In the genomic region with DNA sequence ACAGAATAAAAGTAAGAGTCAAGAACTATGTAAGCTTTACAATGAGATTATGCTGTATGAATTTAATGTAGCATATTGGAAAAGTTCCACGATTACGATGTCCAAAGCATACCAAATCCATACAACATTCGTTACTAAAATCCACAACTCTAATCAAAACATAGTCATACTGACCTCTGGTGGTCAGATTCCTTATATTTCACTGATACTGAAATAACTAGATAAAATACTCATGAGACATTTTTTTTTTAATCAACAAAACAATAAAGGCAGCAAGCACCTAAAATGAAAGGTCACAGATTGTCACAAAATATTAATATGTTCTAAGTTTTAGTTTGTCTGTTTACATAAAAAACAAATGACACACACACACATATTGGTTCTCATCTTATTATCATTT, we compare ENCODE assay signal across 8 mouse cellular contexts. TPM values are rescaled to one million over a fixed set of nuclear protein-coding genes. Genes with fewer than 3 reads are reported as not detected.
DNase-seq lines count a peak whose midpoint lies in the region; ATAC-seq and TF ChIP-seq lines count a peak whose summit lies in the region.

No protein-coding gene starts in this region.

- H3K9ac ChIP-seq in kidney, embryonic 16.5 days (replicated peaks; ENCODE audit: low read length) = no peak overlapping the region
- peak overlapping the region; percentile 87; the same call in 1 of the 2 replicates for H3K9ac ChIP-seq in liver, embryonic 13.5 days
- no peak overlapping the region for H3K9ac ChIP-seq in stomach, embryonic 15.5 days

- ATAC-seq in kidney, embryonic 16.5 days (ENCODE audit: low FRiP score, low TSS enrichment) = no peak
- no peak for ATAC-seq in liver, embryonic 13.5 days (ENCODE audit: low read depth)
- ATAC-seq in stomach, embryonic 15.5 days (ENCODE audit: insufficient read depth, low FRiP score, low read depth) = no peak

- 24% methylated on average over 3 of the region's 3 CpGs for WGBS in kidney, embryonic 16.5 days
- WGBS in liver, embryonic 13.5 days (ENCODE audit: insufficient replicate concordance) = 23% methylated on average over 3 of the region's 3 CpGs
- WGBS in stomach, embryonic 15.5 days = 16% methylated on average over 3 of the region's 3 CpGs

- H3K9me3 ChIP-seq in kidney, embryonic 16.5 days (ENCODE audit: low read length) = no peaks in the 10 kb centered on the region
- H3K9me3 ChIP-seq in liver, embryonic 13.5 days (replicated peaks) = no peaks in the 10 kb centered on the region
- no peaks in the 10 kb centered on the region for H3K9me3 ChIP-seq in stomach, embryonic 15.5 days

- DNase-seq in kidney, postnatal 10 days = no peak
- DNase-seq in MN1 (ENCODE audit: low spot score) = peak; percentile 69
- DNase-seq in liver, embryonic 13.5 days = no peak
- DNase-seq in right cerebral cortex, postnatal 4 days = no peak
- no peak for DNase-seq in gastrocnemius, postnatal 4 days (ENCODE audit: low spot score in 2 of 2)

- H3K4me3 ChIP-seq in kidney, embryonic 16.5 days (ENCODE audit: low read length) = no peak overlapping the region; the same call in 1 of the 2 replicates
- peak overlapping the region; percentile 88; the same call in 1 of the 2 replicates for H3K4me3 ChIP-seq in embryonic fibroblast, embryonic 13.5 days (ENCODE audit: insufficient read depth, low read length)
- H3K4me3 ChIP-seq in liver, embryonic 13.5 days (replicated peaks) = peak overlapping the region; percentile 73
- H3K4me3 ChIP-seq in stomach, embryonic 15.5 days (replicated peaks) = no peak overlapping the region

- H3K27ac ChIP-seq in kidney, embryonic 16.5 days (ENCODE audit: low read length) = no peak overlapping the region
- H3K27ac ChIP-seq in embryonic fibroblast, embryonic 13.5 days (ENCODE audit: insufficient read depth, low read length) = no peak overlapping the region
- no peak overlapping the region for H3K27ac ChIP-seq in liver, embryonic 13.5 days
- no peak overlapping the region for H3K27ac ChIP-seq in stomach, embryonic 15.5 days

- H3K4me1 ChIP-seq in kidney, embryonic 16.5 days (ENCODE audit: insufficient read depth, low read length) = peaks cover 10% of the 10 kb centered on the region
- no peaks in the 10 kb centered on the region for H3K4me1 ChIP-seq in embryonic fibroblast, embryonic 13.5 days (ENCODE audit: control insufficient read depth, insufficient read depth, low read length)
- peaks cover 21% of the 10 kb centered on the region for H3K4me1 ChIP-seq in liver, embryonic 13.5 days (replicated peaks)
- H3K4me1 ChIP-seq in stomach, embryonic 15.5 days = peaks cover 4% of the 10 kb centered on the region; the same call in 1 of the 2 replicates

- peak overlapping the region; percentile 89 for H3K4me2 ChIP-seq in kidney, embryonic 16.5 days (replicated peaks; ENCODE audit: low read depth, low read length)
- peak overlapping the region; percentile 89 for H3K4me2 ChIP-seq in liver, embryonic 13.5 days
- peak overlapping the region; percentile 88 for H3K4me2 ChIP-seq in stomach, embryonic 15.5 days

- TF ChIP-seq POLR2A in embryonic fibroblast, embryonic 13.5 days (IDR thresholded peaks at IDR 0.05; ENCODE audit: low read depth, low read length) = no peak

- H3K36me3 ChIP-seq in kidney, embryonic 16.5 days (ENCODE audit: insufficient read depth, low read length) = peaks cover 5% of the 10 kb centered on the region; the same call in 1 of the 2 replicates
- peaks cover 11% of the 10 kb centered on the region for H3K36me3 ChIP-seq in liver, embryonic 13.5 days
- no peaks in the 10 kb centered on the region for H3K36me3 ChIP-seq in stomach, embryonic 15.5 days

- no peaks in the 10 kb centered on the region for H3K27me3 ChIP-seq in kidney, embryonic 16.5 days (ENCODE audit: insufficient read depth, low read length)
- H3K27me3 ChIP-seq in liver, embryonic 13.5 days = no peaks in the 10 kb centered on the region
- H3K27me3 ChIP-seq in stomach, embryonic 15.5 days (replicated peaks) = no peaks in the 10 kb centered on the region

- no peak for TF ChIP-seq CTCF in embryonic fibroblast, embryonic 13.5 days (IDR thresholded peaks at IDR 0.05; ENCODE audit: borderline replicate concordance, insufficient read depth, low read length)

RNA-seq across cellular contexts. Expression of gene Ncapg, which starts 1.4 kb away (rescaled TPM):
- 53.8 and 54.0 TPM in 2 replicates for polyA plus RNA-seq in kidney, embryonic 16.5 days (2015; fragmentation: Nextera tagmentation; extraction: Ambion mirVana)
- polyA plus RNA-seq in embryonic fibroblast, embryonic 13.5 days (2011; ENCODE audit: insufficient read length, low read depth, missing spikeins) = 26.0 and 38.4 TPM in 2 replicates
- polyA plus RNA-seq in liver, embryonic 13.5 days (2015; fragmentation: Nextera tagmentation; extraction: Ambion mirVana) = 56.2 and 67.7 TPM in 2 replicates
- polyA plus RNA-seq in stomach, embryonic 15.5 days (2015; fragmentation: Nextera tagmentation; extraction: Ambion mirVana) = 42.3 and 49.3 TPM in 2 replicates
- total RNA-seq in gastrocnemius, postnatal 4 days (2021) = 10 to 100 TPM; 11.6 to 14.3 TPM

RNA-seq across cellular contexts. Expression of gene Fam184b, which starts 28.9 kb away (rescaled TPM):
- 1.5 and 1.7 TPM in 2 replicates for polyA plus RNA-seq in kidney, embryonic 16.5 days (2015; fragmentation: Nextera tagmentation; extraction: Ambion mirVana)
- not detected in 2 replicates for polyA plus RNA-seq in embryonic fibroblast, embryonic 13.5 days (2011; ENCODE audit: insufficient read length, low read depth, missing spikeins)
- 0.07 and 0.10 TPM in 2 replicates for polyA plus RNA-seq in liver, embryonic 13.5 days (2015; fragmentation: Nextera tagmentation; extraction: Ambion mirVana)
- polyA plus RNA-seq in stomach, embryonic 15.5 days (2015; fragmentation: Nextera tagmentation; extraction: Ambion mirVana) = 3.1 and 3.4 TPM in 2 replicates
- total RNA-seq in gastrocnemius, postnatal 4 days (2021) = 1 to 10 TPM; 1.8 to 2.0 TPM

Comparison
In these comparisons a context has a peak if more than half of its experiments do, and no peak if none do; other contexts are left out.
1. H3K4me3 ChIP-seq: peak in embryonic fibroblast, embryonic 13.5 days (single experiment) and liver, embryonic 13.5 days (single experiment); none in kidney, embryonic 16.5 days (single experiment) and stomach, embryonic 15.5 days (single experiment).
2. Peak in every context shown above with its lines, with median percentiles within 50 percentile points of each other: H3K4me2 ChIP-seq.